24 mouse cellular contexts compared by ENCODE assay signal in the genomic region with DNA sequence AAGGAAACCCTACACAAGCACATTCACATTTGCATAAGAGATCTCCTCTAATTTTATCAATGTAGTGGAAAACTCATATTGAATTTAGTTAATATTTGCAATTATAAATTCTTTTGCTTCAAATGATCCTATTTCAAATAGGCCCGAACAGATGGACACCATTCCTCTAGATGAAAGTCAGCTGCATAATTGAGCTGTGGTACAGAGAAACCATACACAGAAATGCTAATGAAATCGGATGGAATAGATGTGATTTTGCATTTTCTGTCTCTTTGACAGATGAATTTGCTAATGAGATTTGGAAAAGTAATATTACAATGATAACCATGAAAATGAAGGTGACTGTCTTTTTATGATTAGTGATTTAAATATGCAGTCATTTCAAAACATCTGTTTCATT.
A peak's percentile ranks its signal among the peaks of the same experiment; 100 is the strongest.
DNase-seq lines count a peak whose midpoint lies in the region; ATAC-seq and TF ChIP-seq lines count a peak whose summit lies in the region.
"Had no signal": no experiment of that assay in that cellular context is flagged by ENCODE, and none has a peak within 500 bp of the region (broad histone marks: within the 10 kb centered on the region; RNA-seq: fewer than 3 reads in every experiment).

No protein-coding gene starts in this region.

- TF ChIP-seq POLR2A in brain, embryonic 14.5 days (IDR thresholded peaks at IDR 0.05; ENCODE audit: borderline replicate concordance, extremely low read depth, insufficient read depth, insufficient read length, poor library complexity, severe bottlenecking): no peak

- no peaks in the 10 kb centered on the region for H3K4me1 ChIP-seq in hindbrain, embryonic 14.5 days (replicated peaks; ENCODE audit: control insufficient read depth, insufficient read depth, low read length)
- H3K4me1 ChIP-seq in hindbrain, embryonic 12.5 days: no peaks in the 10 kb centered on the region
- H3K4me1 ChIP-seq: forebrain, embryonic 10.5 days; hindbrain, embryonic 13.5 days had no signal

- H3K4me3 ChIP-seq in hindbrain, embryonic 14.5 days (replicated peaks; ENCODE audit: low read length): no peak overlapping the region
- no peak overlapping the region for H3K4me3 ChIP-seq in hindbrain, embryonic 12.5 days
- H3K4me3 ChIP-seq: forebrain, embryonic 10.5 days; gastrocnemius, adult 2 months; hindbrain, embryonic 13.5 days had no signal

- H3K36me3 ChIP-seq in hindbrain, embryonic 14.5 days (replicated peaks; ENCODE audit: control insufficient read depth, insufficient read depth): no peaks in the 10 kb centered on the region
- no peaks in the 10 kb centered on the region for H3K36me3 ChIP-seq in hindbrain, embryonic 12.5 days
- H3K36me3 ChIP-seq: forebrain, embryonic 10.5 days; hindbrain, embryonic 13.5 days had no signal

- H3K4me2 ChIP-seq in hindbrain, embryonic 14.5 days (replicated peaks): no peak overlapping the region
- no peak overlapping the region for H3K4me2 ChIP-seq in hindbrain, embryonic 12.5 days (replicated peaks)
- H3K4me2 ChIP-seq: heart, embryonic 11.5 days; hindbrain, embryonic 13.5 days had no signal

- peak; percentile 23 for DNase-seq in hindbrain, embryonic 14.5 days (ENCODE audit: low spot score)
- DNase-seq in layer of hippocampus, adult 9-11 months: peak; percentile 5
- no peak for DNase-seq in layer of hippocampus, postnatal 10 days (ENCODE audit: low spot score in 2 of 2)
- peak; percentile 51 for DNase-seq in brain, embryonic 14.5 days (ENCODE audit: low read depth)
- peak; percentile 9 for DNase-seq in telencephalon, adult 2 months (ENCODE audit: low read depth, low spot score)
- no peak for DNase-seq in kidney, postnatal 4 days
- DNase-seq: adrenal gland, postnatal 10 days; adrenal gland, postnatal 36 days; cerebellum, adult 18-20 months; cerebellum, adult 9-10 months; cerebellum, postnatal 14 days; forebrain, postnatal 0 days; gastrocnemius, adult 2 months; gastrocnemius, postnatal 14 days; heart, adult 11 months had no signal

- no peaks in the 10 kb centered on the region for H3K9me3 ChIP-seq in hindbrain, embryonic 14.5 days (ENCODE audit: control insufficient read depth, low read length)
- H3K9me3 ChIP-seq in hindbrain, embryonic 12.5 days (replicated peaks): no peaks in the 10 kb centered on the region
- H3K9me3 ChIP-seq: forebrain, embryonic 10.5 days; hindbrain, embryonic 13.5 days had no signal

- H3K27me3 ChIP-seq in hindbrain, embryonic 14.5 days (ENCODE audit: control insufficient read depth, insufficient read depth, low read length): no peaks in the 10 kb centered on the region
- no peaks in the 10 kb centered on the region for H3K27me3 ChIP-seq in hindbrain, embryonic 12.5 days
- H3K27me3 ChIP-seq: hindbrain, embryonic 13.5 days had no signal

- no peak overlapping the region for H3K27ac ChIP-seq in hindbrain, embryonic 14.5 days
- no peak overlapping the region for H3K27ac ChIP-seq in hindbrain, embryonic 12.5 days
- H3K27ac ChIP-seq: forebrain, embryonic 10.5 days; gastrocnemius, adult 2 months; hindbrain, embryonic 13.5 days; hindbrain, postnatal 0 days had no signal

- H3K9ac ChIP-seq in hindbrain, embryonic 14.5 days: no peak overlapping the region
- H3K9ac ChIP-seq in hindbrain, embryonic 12.5 days: no peak overlapping the region
- H3K9ac ChIP-seq: forebrain, postnatal 0 days; hindbrain, embryonic 13.5 days had no signal

- WGBS in hindbrain, embryonic 14.5 days: 77% methylated on average over 2 of the region's 2 CpGs
- WGBS in hindbrain, embryonic 12.5 days: 72% methylated on average over 2 of the region's 2 CpGs

- no peak for ATAC-seq in hindbrain, embryonic 14.5 days (ENCODE audit: low FRiP score)
- no peak for ATAC-seq in hindbrain, embryonic 12.5 days (ENCODE audit: low FRiP score)
- ATAC-seq: activated CD4-positive, CD25-positive, alpha-beta regulatory T cell, adult 4 months; CD4-positive, CD25-positive, alpha-beta regulatory T cell, adult 4 months; forebrain, postnatal 0 days; hindbrain, postnatal 0 days; inflammation-experienced regulatory T-cells, adult 6 months; intestine, embryonic 16.5 days had no signal

- no peak for TF ChIP-seq CTCF in brain, embryonic 14.5 days (IDR thresholded peaks at IDR 0.05; ENCODE audit: borderline replicate concordance, extremely low read depth, insufficient read depth, insufficient read length)

Comparison
In these comparisons a context has a peak if more than half of its experiments do, and no peak if none do; other contexts are left out.
1. DNase-seq: peak in hindbrain, embryonic 14.5 days (single experiment), layer of hippocampus, adult 9-11 months (single experiment), brain, embryonic 14.5 days (single experiment) and telencephalon, adult 2 months (single experiment); none in layer of hippocampus, postnatal 10 days (0 of 2) and kidney, postnatal 4 days (0 of 2).